Mouse (Mus musculus) heart, embryonic 14.5 days (tissue): ENCODE measurements around the gene H3f3a. TPM values are rescaled to one million over a fixed set of nuclear protein-coding genes. Genes with fewer than 3 reads are reported as not detected.

Source experiments
- ATAC-seq: fragments of 200-750 bp; cut with Nextera tagmentation; 2 replicates; pipeline ENCODE4 v1.8.0; 2017; ENCODE audit warnings: low read depth, moderate TSS enrichment; ENCODE audit not compliant: insufficient number of reproducible peaks, insufficient read depth, low FRiP score
- H3K27ac ChIP-seq, 2 experiments: fragments of 200-500 bp in 1 of 2; fragments of 300-500 bp in 1 of 2; sonication (generic) in 1 of 2; replicated peaks in 1 of 2; 2 replicates each; pipeline ENCODE4 v1.5.1; 2012 to 2014; ENCODE audit warnings: low read depth in 2 of 2, low read length in 2 of 2, control low read depth in 1 of 2, mild to moderate bottlenecking in 1 of 2, mixed read lengths in 1 of 2; ENCODE audit not compliant: control insufficient read depth in 1 of 2, insufficient read depth in 1 of 2
- H3K27me3 ChIP-seq: fragments of 300-500 bp; sonication (generic); 2 replicates; pipeline ENCODE4 v1.6.1; 2014; ENCODE audit warnings: mild to moderate bottlenecking, low read length, control low read depth; ENCODE audit not compliant: control insufficient read depth, insufficient read depth
- H3K36me3 ChIP-seq: fragments of 300-500 bp; sonication (generic); 2 replicates; pipeline ENCODE4 v1.6.1; 2014; ENCODE audit warnings: mild to moderate bottlenecking, control low read depth, low read length, mixed read lengths; ENCODE audit not compliant: control insufficient read depth, insufficient read depth
- H3K4me1 ChIP-seq, 2 experiments: fragments of 200-500 bp in 1 of 2; fragments of 300-500 bp in 1 of 2; sonication (generic) in 1 of 2; 2 replicates each; pipeline ENCODE4 v1.6.1; 2012 to 2014; ENCODE audit warnings: low read length in 2 of 2, control low read depth in 1 of 2, mixed read lengths in 1 of 2; ENCODE audit not compliant: control insufficient read depth in 2 of 2, insufficient read depth in 2 of 2
- H3K4me2 ChIP-seq: fragments of 300-500 bp; sonication (generic); 2 replicates; pipeline ENCODE4 v1.6.1; 2014; ENCODE audit warnings: mild to moderate bottlenecking, low read length
- H3K4me3 ChIP-seq, 2 experiments: fragments of 200-500 bp in 1 of 2; fragments of 300-500 bp in 1 of 2; sonication (generic) in 1 of 2; 2 replicates each; pipeline ENCODE4 v1.5.1; 2012 to 2014; ENCODE audit warnings: low read length in 2 of 2, mild to moderate bottlenecking in 2 of 2, control low read depth in 1 of 2, low read depth in 1 of 2, moderate library complexity in 1 of 2; ENCODE audit not compliant: control insufficient read depth in 1 of 2, insufficient read depth in 1 of 2
- H3K9ac ChIP-seq: fragments of 300-500 bp; sonication (generic); 2 replicates; pipeline ENCODE4 v1.6.1; 2014; ENCODE audit warnings: mild to moderate bottlenecking, low read length
- H3K9me3 ChIP-seq: fragments of 300-500 bp; sonication (generic); 2 replicates; pipeline ENCODE4 v1.6.1; 2016; ENCODE audit warnings: low read length, control low read depth; ENCODE audit not compliant: control insufficient read depth
- WGBS: fragments of 180-500 bp; shearing (Covaris S2); extraction: QIAGEN DNeasy Blood & Tissue Kit; methylation state at CpG from one replicate; pipeline ENCODE4 v1.1.7; 2014; 5-methylcytosine and 5-hydroxymethylcytosine counted together
- polyA plus RNA-seq: library from polyadenylated mRNA; unstranded; fragments of >200 nt; fragmentation: Nextera tagmentation; extraction: Ambion mirVana; gene quantifications from 2 replicates; pipeline ENCODE4 v1.2.1, GENCODE M21; 2014

Gene H3f3a
- polyA plus RNA-seq, 1 experiment from 2014 or later, result 1,827 TPM

DNA sequence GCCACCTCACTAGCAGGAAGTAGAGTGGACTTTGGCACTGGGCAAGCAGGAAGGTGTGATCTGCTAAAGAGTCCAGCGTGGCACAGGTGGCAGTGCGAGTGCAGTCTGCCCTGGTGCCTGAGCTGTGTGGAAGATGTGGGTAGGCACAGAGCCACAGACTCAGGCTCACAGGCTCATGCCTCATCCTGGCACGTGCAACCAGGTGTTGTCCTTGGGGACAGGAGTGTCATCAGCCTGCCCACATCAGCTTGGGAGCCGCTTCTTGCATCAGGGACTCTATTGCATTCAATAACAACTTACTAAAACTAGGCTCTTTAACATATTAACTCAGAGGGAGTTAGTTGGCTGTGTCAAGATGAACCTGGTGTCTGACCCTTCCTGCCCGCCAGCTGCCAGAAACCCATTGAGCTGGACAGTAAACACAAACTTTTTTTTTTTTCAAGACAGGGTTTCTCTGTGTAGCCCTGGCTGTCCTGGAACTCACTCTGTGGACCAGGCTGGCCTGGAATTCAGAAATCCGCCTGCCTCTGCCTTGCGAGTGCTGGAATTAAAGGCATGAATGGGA is 55.7 kb downstream of the H3f3a start:
- WGBS, result 87% methylated on average over 7 of the region's 7 CpGs
- Histone ChIP-seq H3K27ac (no peak overlapping the region), H3K36me3 (peaks cover 25% of the 10 kb centered on the region), H3K4me2 (no peak overlapping the region), H3K27me3 (0 out of 2 replicates have a peak, but pooled peaks cover 7% of the 10 kb centered on the region), H3K4me1 (no peaks in the 10 kb centered on the region), H3K4me3 (no peak overlapping the region), H3K9me3 (no peaks in the 10 kb centered on the region), H3K9ac (no peak overlapping the region)
- no peak for ATAC-seq

DNA sequence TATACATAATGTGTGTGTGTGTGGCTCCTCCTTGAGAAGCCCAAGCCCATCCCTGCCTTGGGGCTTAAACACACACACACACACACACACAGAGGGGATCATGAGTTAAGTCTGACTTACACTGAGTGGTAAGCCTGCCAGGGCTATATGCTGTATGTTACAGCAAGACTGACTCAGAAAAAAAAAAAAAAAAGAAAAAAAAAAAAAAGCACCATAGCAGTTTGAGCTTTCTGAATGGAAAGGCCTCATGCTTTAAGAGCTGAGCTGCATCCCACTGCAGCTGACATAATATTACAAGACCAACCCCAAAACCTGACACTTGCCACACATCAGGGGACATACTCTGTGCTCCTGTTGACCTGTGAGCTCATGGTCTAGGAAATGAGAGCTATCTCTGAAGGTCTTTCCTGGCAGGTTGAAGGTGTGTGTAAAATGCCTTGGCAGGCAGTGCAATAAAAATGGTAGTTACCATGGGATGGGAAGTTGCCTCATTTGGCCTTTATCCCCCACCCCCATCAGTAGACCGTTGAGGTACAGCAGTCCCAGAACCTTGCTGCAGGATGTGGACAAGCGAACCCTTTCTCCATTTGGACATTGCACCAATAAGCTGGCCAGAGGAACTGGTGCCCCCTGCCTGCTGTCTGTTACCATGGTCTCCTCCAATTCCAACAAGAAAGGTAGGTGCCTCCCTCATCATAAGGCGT is 56.3 kb downstream of the H3f3a start:
- H3K9me3 ChIP-seq, result no peaks in the 10 kb centered on the region
- no peak overlapping the region for H3K4me3 ChIP-seq
- 0 out of 2 replicates have a peak, but pooled peaks cover under 1% of the 10 kb centered on the region for H3K27me3 ChIP-seq
- H3K4me1 ChIP-seq, result no peaks in the 10 kb centered on the region
- no peak overlapping the region for H3K9ac ChIP-seq
- 90% methylated on average over 3 of the region's 3 CpGs for WGBS
- H3K4me2 ChIP-seq, result no peak overlapping the region
- H3K36me3 ChIP-seq, result peaks cover 32% of the 10 kb centered on the region
- no peak overlapping the region for H3K27ac ChIP-seq
- ATAC-seq, result no peak

- H3K27me3 ChIP-seq, result no peaks in the 10 kb centered on the region
- no peak overlapping the region for H3K4me3 ChIP-seq
- peaks cover 39% of the 10 kb centered on the region for H3K36me3 ChIP-seq
- H3K9ac ChIP-seq, result no peak overlapping the region
- H3K4me1 ChIP-seq, result no peaks in the 10 kb centered on the region
- no peak overlapping the region for H3K4me2 ChIP-seq
- ATAC-seq, result no peak
- H3K27ac ChIP-seq, result no peak overlapping the region
- WGBS, result 85% methylated on average over 2 of the region's 2 CpGs
- H3K9me3 ChIP-seq, result no peaks in the 10 kb centered on the region
These were observed 57.0 kb downstream of the H3f3a start for GRCm38 (mm10) chr1:180756711-180757110.

DNA sequence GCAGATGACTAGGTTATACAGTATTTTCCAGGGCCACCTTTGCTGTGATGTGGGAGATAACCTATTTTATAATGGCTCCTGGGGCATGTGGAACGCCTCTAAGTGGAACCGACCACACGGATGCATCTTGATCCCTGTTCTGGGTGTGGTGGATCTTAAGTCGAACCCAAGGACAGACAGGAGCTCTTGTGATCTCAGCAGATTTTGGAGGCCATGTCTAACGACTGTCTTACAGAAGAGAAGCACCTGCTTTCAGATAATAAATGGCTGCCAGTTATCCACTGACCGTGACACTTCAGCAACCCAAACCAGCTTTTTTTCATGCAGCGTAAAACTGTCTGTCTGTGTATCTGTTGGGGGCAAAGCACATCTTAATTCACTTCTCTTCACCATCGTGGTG is 59.4 kb downstream of the H3f3a start:
- peaks cover 48% of the 10 kb centered on the region for H3K36me3 ChIP-seq
- no peaks in the 10 kb centered on the region for H3K4me1 ChIP-seq
- H3K9ac ChIP-seq, result no peak overlapping the region
- no peak overlapping the region for H3K27ac ChIP-seq
- H3K27me3 ChIP-seq, result no peaks in the 10 kb centered on the region
- no peak for ATAC-seq
- H3K9me3 ChIP-seq, result no peaks in the 10 kb centered on the region
- H3K4me2 ChIP-seq, result no peak overlapping the region
- WGBS, result 87% methylated on average over 8 of the region's 8 CpGs
- H3K4me3 ChIP-seq, result no peak overlapping the region

DNA sequence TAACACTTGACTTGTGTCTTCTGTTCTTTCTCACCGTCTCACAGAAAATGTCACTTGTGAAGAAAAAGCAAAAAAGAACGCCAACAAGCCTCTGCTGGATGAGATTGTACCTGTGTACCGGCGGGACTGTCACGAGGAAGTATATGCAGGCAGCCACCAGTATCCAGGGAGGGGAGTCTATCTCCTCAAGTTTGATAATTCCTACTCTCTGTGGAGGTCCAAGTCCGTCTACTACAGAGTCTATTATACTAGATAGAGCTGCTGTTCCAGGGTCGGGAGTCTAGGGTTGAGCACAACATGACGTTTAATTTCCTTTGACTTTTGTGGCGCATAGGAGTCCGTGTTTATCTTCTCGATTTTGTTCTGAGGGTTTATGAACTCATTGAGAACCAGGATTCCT is 61.6 kb downstream of the H3f3a start:
- WGBS, result 91% methylated on average over 11 of the region's 11 CpGs
- ATAC-seq, result no peak
- Histone ChIP-seq H3K4me3 (no peak overlapping the region), H3K9me3 (no peaks in the 10 kb centered on the region), H3K9ac (no peak overlapping the region), H3K4me2 (no peak overlapping the region), H3K27ac (no peak overlapping the region), H3K36me3 (peaks cover 70% of the 10 kb centered on the region), H3K27me3 (no peaks in the 10 kb centered on the region), H3K4me1 (no peaks in the 10 kb centered on the region)

Other genes starting within 250 kb of the H3f3a start
- 78.1 and 85.2 TPM in 2 replicates for gene Parp1, start 245.0 kb downstream of the H3f3a start, polyA plus RNA-seq
- 13.8 and 15.1 TPM in 2 replicates for gene Lin9, start 172.8 kb downstream of the H3f3a start, polyA plus RNA-seq
- 0.14 TPM in 1 of 2 replicates, not detected in the other for gene Mixl1, start 116.9 kb downstream of the H3f3a start, polyA plus RNA-seq
- gene Acbd3, start 87.9 kb downstream of the H3f3a start, polyA plus RNA-seq, result 23.7 and 24.6 TPM in 2 replicates
- 22.3 TPM in 2 replicates for gene Sde2, start 37.2 kb upstream of the H3f3a start, polyA plus RNA-seq
- not detected in 2 replicates for gene Lefty2, start 79.2 kb upstream of the H3f3a start, polyA plus RNA-seq
- 42.1 and 46.0 TPM in 2 replicates for gene Pycr2, start 90.3 kb upstream of the H3f3a start, polyA plus RNA-seq
- 1.1 and 1.5 TPM in 2 replicates for gene Lefty1, start 121.1 kb upstream of the H3f3a start, polyA plus RNA-seq
- 9.1 and 9.3 TPM in 2 replicates for gene Tmem63a, start 128.4 kb upstream of the H3f3a start, polyA plus RNA-seq
- 9.3 and 10.5 TPM in 2 replicates for gene Ephx1, start 207.0 kb upstream of the H3f3a start, polyA plus RNA-seq
- not detected in 2 replicates for gene 9130409I23Rik, start 237.3 kb upstream of the H3f3a start, polyA plus RNA-seq